Mouse (Mus musculus) liver, embryonic 14.5 days (tissue): ENCODE measurements around the gene Chpt1. TPM values are rescaled to one million over a fixed set of nuclear protein-coding genes. Genes with fewer than 3 reads are reported as not detected.

Experiments used
- ATAC-seq: fragments of 200-750 bp; cut with Nextera tagmentation; 2 replicates; pipeline ENCODE4 v1.8.0; 2017; ENCODE audit warnings: moderate number of reproducible peaks, mild to moderate bottlenecking, moderate library complexity; ENCODE audit not compliant: insufficient read depth
- DNase-seq, 3 experiments: peaks; one replicate each; pipeline ENCODE4 v3.0.0-alpha.2; 2012 to 2013; ENCODE audit warnings: low read depth in 3 of 3, low spot score in 3 of 3
- H3K27ac ChIP-seq: fragments of 300-500 bp; sonication (generic); 2 replicates; pipeline ENCODE4 v1.5.1; 2014; ENCODE audit warnings: moderate library complexity, mild to moderate bottlenecking, control low read depth, inconsistent platforms
- H3K27me3 ChIP-seq: fragments of 300-500 bp; sonication (generic); 2 replicates; pipeline ENCODE4 v1.6.1; 2014; ENCODE audit warnings: mild to moderate bottlenecking, low read length, moderate library complexity; ENCODE audit not compliant: control insufficient read depth, insufficient read depth
- H3K36me3 ChIP-seq: fragments of 300-500 bp; sonication (generic); replicated peaks from 2 replicates; pipeline ENCODE4 v1.6.1; 2014; ENCODE audit warnings: low read depth; ENCODE audit not compliant: control insufficient read depth, insufficient read depth
- H3K4me1 ChIP-seq, 2 experiments: fragments of 200-500 bp in 1 of 2; fragments of 300-500 bp in 1 of 2; sonication (generic) in 1 of 2; replicated peaks; 2 replicates each; pipeline ENCODE4 v1.6.1; 2012 to 2014; ENCODE audit warnings: antibody characterized with exemption in 1 of 2, inconsistent platforms in 1 of 2, low read length in 1 of 2; ENCODE audit not compliant: control insufficient read depth in 2 of 2, insufficient read depth in 2 of 2
- H3K4me2 ChIP-seq: fragments of 300-500 bp; sonication (generic); 2 replicates; pipeline ENCODE4 v1.6.1; 2014; ENCODE audit warnings: low read depth, mild to moderate bottlenecking, control low read depth, moderate library complexity
- H3K4me3 ChIP-seq, 2 experiments: fragments of 200-500 bp in 1 of 2; fragments of 300-500 bp in 1 of 2; sonication (generic) in 1 of 2; 2 replicates each; pipeline ENCODE4 v1.5.1; 2012 to 2014; ENCODE audit warnings: low read depth in 2 of 2, low read length in 2 of 2, mild to moderate bottlenecking in 2 of 2, control low read depth in 1 of 2, inconsistent platforms in 1 of 2, moderate library complexity in 1 of 2; ENCODE audit not compliant: insufficient read depth in 1 of 2
- H3K9ac ChIP-seq: fragments of 300-500 bp; sonication (generic); replicated peaks from 2 replicates; pipeline ENCODE4 v1.6.1; 2014; ENCODE audit warnings: mild to moderate bottlenecking, control low read depth, moderate library complexity
- H3K9me3 ChIP-seq: fragments of 300-500 bp; sonication (generic); 2 replicates; pipeline ENCODE4 v1.6.1; 2016; ENCODE audit warnings: low read length, mixed read lengths; ENCODE audit not compliant: control insufficient read depth
- CTCF ChIP-seq: IDR thresholded peaks from 2 replicates; pipeline ENCODE4 v1.5.1; 2016; ENCODE audit warnings: antibody characterized with exemption, low read depth, control low read depth
- EP300 ChIP-seq: IDR thresholded peaks from 2 replicates; pipeline ENCODE4 v1.6.1; 2016; ENCODE audit warnings: antibody characterized with exemption, low read depth
- WGBS: fragments of 180-500 bp; shearing (Covaris S2); extraction: QIAGEN DNeasy Blood & Tissue Kit; methylation state at CpG from one replicate; pipeline ENCODE4 v1.1.7; 2014; ENCODE audit not compliant: insufficient replicate concordance; 5-methylcytosine and 5-hydroxymethylcytosine counted together
- polyA plus RNA-seq, 2 experiments: library from polyadenylated mRNA; depleted of rRNA in 1 of 2; stranded (reverse) in 1 of 2; unstranded in 1 of 2; fragments of >200 nt; fragmentation: Nextera tagmentation in 1 of 2; extraction: Ambion mirVana in 1 of 2; gene quantifications; 2 replicates each; pipeline versions ENCODE4 v1.2.1 to v1.2.3; 2012 to 2014

Gene Chpt1
- polyA plus RNA-seq, 2 experiments = 1.0 to 3.4 TPM

GRCm38 (mm10) chr10:88504481-88504880, 608 bp upstream of the Chpt1 start:
- H3K27ac ChIP-seq = no peak overlapping the region
- DNase-seq = no peak
- ATAC-seq = no peak
- no peak overlapping the region for H3K9ac ChIP-seq
- no peaks in the 10 kb centered on the region; a peak in 2 of 4 replicates for H3K4me1 ChIP-seq
- peak overlapping the region; percentile 75 for H3K4me2 ChIP-seq
- no peak for TF ChIP-seq CTCF
- no peak for TF ChIP-seq EP300
- H3K36me3 ChIP-seq = no peaks in the 10 kb centered on the region
- no peak overlapping the region for H3K4me3 ChIP-seq
- WGBS = 59% methylated on average over 3 of the region's 3 CpGs
- H3K9me3 ChIP-seq = no peaks in the 10 kb centered on the region
- no peaks in the 10 kb centered on the region for H3K27me3 ChIP-seq

- ATAC-seq (no peak), DNase-seq (no peak)
- H3K36me3 ChIP-seq = no peaks in the 10 kb centered on the region
- H3K4me1 ChIP-seq = no peaks in the 10 kb centered on the region; a peak in 2 of 4 replicates
- no peak overlapping the region for H3K27ac ChIP-seq
- H3K9me3 ChIP-seq = no peaks in the 10 kb centered on the region
- 41% methylated on average over 4 of the region's 4 CpGs for WGBS
- no peaks in the 10 kb centered on the region for H3K27me3 ChIP-seq
- peak overlapping the region; percentile 75 for H3K4me2 ChIP-seq
- TF ChIP-seq EP300 = no peak
- no peak for TF ChIP-seq CTCF
- peak overlapping the region; percentile 60 to 70; a peak in 3 of 4 replicates for H3K4me3 ChIP-seq
- H3K9ac ChIP-seq = no peak overlapping the region; the same call in 1 of the 2 replicates
These were observed 954 bp downstream of the Chpt1 start for GRCm38 (mm10) chr10:88502919-88503318.

GRCm38 (mm10) chr10:88501886-88502765, 1.7 kb downstream of the Chpt1 start:
- Histone ChIP-seq H3K9ac (no peak overlapping the region), H3K36me3 (no peaks in the 10 kb centered on the region), H3K4me1 (no peaks in the 10 kb centered on the region; a peak in 2 of 4 replicates), H3K27me3 (no peaks in the 10 kb centered on the region), H3K27ac (no peak overlapping the region), H3K4me2 (no peak overlapping the region), H3K4me3 (no peak overlapping the region), H3K9me3 (no peaks in the 10 kb centered on the region)
- 69% methylated on average over 13 of the region's 13 CpGs for WGBS
- TF ChIP-seq EP300 (no peak), CTCF (no peak)
- DNase-seq (no peak), ATAC-seq (no peak)

GRCm38 (mm10) chr10:88501370-88501769, 2.5 kb downstream of the Chpt1 start:
- ATAC-seq (no peak), DNase-seq (no peak)
- WGBS = 61% methylated on average over 10 of the region's 10 CpGs
- H3K9ac ChIP-seq = no peak overlapping the region
- H3K27me3 ChIP-seq = no peaks in the 10 kb centered on the region
- H3K4me1 ChIP-seq = no peaks in the 10 kb centered on the region; a peak in 2 of 4 replicates
- H3K27ac ChIP-seq = no peak overlapping the region
- H3K4me2 ChIP-seq = no peak overlapping the region
- TF ChIP-seq CTCF = no peak
- no peak for TF ChIP-seq EP300
- H3K36me3 ChIP-seq = no peaks in the 10 kb centered on the region
- no peaks in the 10 kb centered on the region for H3K9me3 ChIP-seq
- no peak overlapping the region for H3K4me3 ChIP-seq

- H3K9me3 ChIP-seq = no peaks in the 10 kb centered on the region
- H3K27ac ChIP-seq = no peak overlapping the region
- no peak for DNase-seq
- WGBS = 67% methylated on average over 5 of the region's 5 CpGs
- no peaks in the 10 kb centered on the region; a peak in 2 of 4 replicates for H3K4me1 ChIP-seq
- H3K4me2 ChIP-seq = no peak overlapping the region
- TF ChIP-seq CTCF = no peak
- no peak for TF ChIP-seq EP300
- H3K27me3 ChIP-seq = no peaks in the 10 kb centered on the region
- no peaks in the 10 kb centered on the region for H3K36me3 ChIP-seq
- no peak for ATAC-seq
- no peak overlapping the region for H3K9ac ChIP-seq
- H3K4me3 ChIP-seq = no peak overlapping the region
These were observed 3.9 kb downstream of the Chpt1 start for GRCm38 (mm10) chr10:88499993-88500392.
